Mouse (Mus musculus) lung, adult 18-20 months (tissue): ENCODE results near the gene Rassf2.

Experiments used
- DNase-seq, 2 experiments: peaks; one replicate each; pipeline ENCODE4 v3.0.0; 2022; ENCODE audit warnings: mixed read lengths in 2 of 2

The Rassf2 gene

GRCm38 (mm10) chr2:132029646-132030417, at the start of gene Rassf2:
Rassf2 (minus strand) TSS chr2:132030258.
- DNase-seq, result peak; percentile 91 to 92

- DNase-seq, result no peak
These were observed 49.1 kb upstream of the Rassf2 start for GRCm38 (mm10) chr2:132079139-132079538.

- DNase-seq, result peak in 1 of 2 experiments; percentile 51
These were observed 43.0 kb upstream of the Rassf2 start for GRCm38 (mm10) chr2:132073052-132073451.

- no peak for DNase-seq
These were observed 40.1 kb upstream of the Rassf2 start for GRCm38 (mm10) chr2:132069985-132070735.

GRCm38 (mm10) chr2:132064185-132064831, 34.2 kb upstream of the Rassf2 start:
- peak; percentile 51 to 65 for DNase-seq

GRCm38 (mm10) chr2:132063776-132064175, 33.7 kb upstream of the Rassf2 start:
- no peak for DNase-seq

- DNase-seq, result peak; percentile 40 to 58
These were observed 31.8 kb upstream of the Rassf2 start for GRCm38 (mm10) chr2:132061884-132062283.

GRCm38 (mm10) chr2:132059919-132060318, 29.9 kb upstream of the Rassf2 start:
- no peak for DNase-seq

GRCm38 (mm10) chr2:132055349-132055753, 25.3 kb upstream of the Rassf2 start:
- DNase-seq, result no peak

GRCm38 (mm10) chr2:132053824-132054223, 23.8 kb upstream of the Rassf2 start:
- no peak for DNase-seq

GRCm38 (mm10) chr2:132051798-132052197, 21.7 kb upstream of the Rassf2 start:
- DNase-seq, result no peak

GRCm38 (mm10) chr2:132049921-132050320, 19.9 kb upstream of the Rassf2 start:
- DNase-seq, result no peak

GRCm38 (mm10) chr2:132049491-132049890, 19.4 kb upstream of the Rassf2 start:
- no peak for DNase-seq

- DNase-seq, result peak in 1 of 2 experiments; percentile 24
These were observed 18.2 kb upstream of the Rassf2 start for GRCm38 (mm10) chr2:132048143-132048772.

GRCm38 (mm10) chr2:132047364-132047763, 17.3 kb upstream of the Rassf2 start:
- no peak for DNase-seq

GRCm38 (mm10) chr2:132046659-132047058, 16.6 kb upstream of the Rassf2 start:
- DNase-seq, result peak in 1 of 2 experiments; percentile 31

- no peak for DNase-seq
These were observed 14.5 kb upstream of the Rassf2 start for GRCm38 (mm10) chr2:132044320-132045274.

GRCm38 (mm10) chr2:132043101-132043621, 13.1 kb upstream of the Rassf2 start:
- DNase-seq, result peak; percentile 79 to 83

GRCm38 (mm10) chr2:132039894-132040293, 9.8 kb upstream of the Rassf2 start:
- DNase-seq, result no peak

- no peak for DNase-seq
These were observed 6.3 kb upstream of the Rassf2 start for GRCm38 (mm10) chr2:132036326-132036725.

- DNase-seq, result no peak
These were observed 5.4 kb upstream of the Rassf2 start for GRCm38 (mm10) chr2:132035470-132035835.
